Mouse (Mus musculus) midbrain, embryonic 16.5 days (tissue): ENCODE measurements around the gene Plk2. TPM values are rescaled to one million over a fixed set of nuclear protein-coding genes. Genes with fewer than 3 reads are reported as not detected.

Experiments
- ATAC-seq: fragments of 200-750 bp; cut with Nextera tagmentation; 2 replicates; pipeline ENCODE4 v1.8.0; 2017; ENCODE audit warnings: moderate TSS enrichment
- H3K27ac ChIP-seq: fragments of 300-500 bp; sonication (generic); 2 replicates; pipeline ENCODE4 v1.5.1; 2014; ENCODE audit warnings: mild to moderate bottlenecking, low read length, mixed read lengths
- H3K27me3 ChIP-seq: fragments of 300-500 bp; sonication (generic); 2 replicates; pipeline ENCODE4 v1.6.1; 2014; ENCODE audit warnings: low read depth, low read length, mixed read lengths; ENCODE audit not compliant: control insufficient read depth, insufficient read depth
- H3K36me3 ChIP-seq: fragments of 300-500 bp; sonication (generic); 2 replicates; pipeline ENCODE4 v1.6.1; 2014; ENCODE audit warnings: mild to moderate bottlenecking, low read length, moderate library complexity, mixed read lengths; ENCODE audit not compliant: control insufficient read depth, insufficient read depth
- H3K4me1 ChIP-seq: fragments of 300-500 bp; sonication (generic); 2 replicates; pipeline ENCODE4 v1.6.1; 2014; ENCODE audit warnings: mild to moderate bottlenecking, low read length, mixed read lengths; ENCODE audit not compliant: control insufficient read depth, insufficient read depth
- H3K4me2 ChIP-seq: fragments of 300-500 bp; sonication (generic); 2 replicates; pipeline ENCODE4 v1.6.1; 2014; ENCODE audit warnings: mild to moderate bottlenecking, low read length, mixed read lengths
- H3K4me3 ChIP-seq: fragments of 300-500 bp; sonication (generic); 2 replicates; pipeline ENCODE4 v1.5.1; 2014; ENCODE audit warnings: low read depth, mild to moderate bottlenecking, low read length, moderate library complexity, mixed read lengths
- H3K9ac ChIP-seq: fragments of 300-500 bp; sonication (generic); 2 replicates; pipeline ENCODE4 v1.6.1; 2014; ENCODE audit warnings: low read depth, low read length, mixed read lengths
- H3K9me3 ChIP-seq: fragments of 300-500 bp; sonication (generic); replicated peaks from 2 replicates; pipeline ENCODE4 v1.6.1; 2014; ENCODE audit warnings: mild to moderate bottlenecking, low read length, mixed read lengths; ENCODE audit not compliant: control insufficient read depth, poor library complexity, severe bottlenecking
- WGBS: fragments of 180-500 bp; shearing (Covaris S2); extraction: QIAGEN DNeasy Blood & Tissue Kit; methylation state at CpG from one replicate; pipeline ENCODE4 v1.1.7; 2014; 5-methylcytosine and 5-hydroxymethylcytosine counted together
- polyA plus RNA-seq: library from polyadenylated mRNA; unstranded; fragments of >200 nt; fragmentation: Nextera tagmentation; extraction: Ambion mirVana; gene quantifications from 2 replicates; pipeline ENCODE4 v1.2.1, GENCODE M21; 2015

Plk2 gene
- polyA plus RNA-seq, 1 experiment from 2014 or later: 177 TPM

DNA sequence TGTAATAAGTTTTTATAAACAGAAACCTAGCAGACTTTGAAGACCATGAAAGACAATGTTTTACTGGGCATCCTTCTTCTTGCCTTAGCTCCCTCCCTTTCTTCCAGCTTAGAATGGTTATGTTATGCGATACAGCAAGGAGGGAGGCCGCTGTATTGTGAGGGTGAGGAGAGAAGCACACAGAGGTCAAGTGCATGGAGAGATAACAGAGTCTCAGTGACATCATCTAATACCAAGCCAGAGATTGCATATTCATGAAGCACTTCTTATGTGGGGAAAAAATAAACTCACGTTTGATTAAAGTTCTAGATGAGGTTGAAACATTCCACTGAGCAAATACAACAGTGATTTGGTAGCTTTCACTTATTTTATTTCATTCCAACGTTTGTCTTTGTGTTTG is 55.2 kb downstream of the Plk2 start:
- Histone ChIP-seq H3K9ac (no peak overlapping the region), H3K4me2 (no peak overlapping the region), H3K27ac (no peak overlapping the region), H3K27me3 (no peaks in the 10 kb centered on the region), H3K36me3 (no peaks in the 10 kb centered on the region), H3K4me1 (no peaks in the 10 kb centered on the region; the same call in 1 of the 2 replicates), H3K4me3 (no peak overlapping the region), H3K9me3 (no peaks in the 10 kb centered on the region)
- 51% methylated on average over 4 of the region's 4 CpGs for WGBS
- ATAC-seq: no peak

Other genes starting within 250 kb of the Plk2 start
- 242 and 262 TPM in 2 replicates for gene Rab3c, start 114.0 kb upstream of the Plk2 start, polyA plus RNA-seq
- gene Gapt, start 37.8 kb upstream of the Plk2 start, polyA plus RNA-seq: not detected in 2 replicates